Mouse (Mus musculus) CH12.LX (cell line): ENCODE measurements at regions not wholly inside any gene's neighbourhood (a gene's known extent, or its start where the extent isn't known, plus 50 kb on each side); places are given as distances from the start of the nearest gene placed in this dataset.

Experiments used
- DNase-seq: peaks from one replicate; pipeline ENCODE4 v3.0.0-alpha.2; 2013; ENCODE audit errors: extremely low read depth
- H3K27ac ChIP-seq: 2 replicates; pipeline ENCODE4 v1.5.1; 2012; ENCODE audit warnings: low read depth, mild to moderate bottlenecking, control low read depth, moderate library complexity; ENCODE audit not compliant: insufficient read depth
- H3K27me3 ChIP-seq: replicated peaks from 2 replicates; pipeline ENCODE3; 2012; ENCODE audit warnings: inconsistent platforms
- H3K36me3 ChIP-seq, 2 experiments: replicated peaks in 1 of 2; 2 replicates each; pipeline versions ENCODE3 to v1.6.1; 2012; ENCODE audit warnings: inconsistent platforms in 1 of 2, low read length in 1 of 2, mild to moderate bottlenecking in 1 of 2, mixed read lengths in 1 of 2, moderate library complexity in 1 of 2; ENCODE audit not compliant: control insufficient read depth in 1 of 2, insufficient read depth in 1 of 2
- H3K4me1 ChIP-seq, 2 experiments: 2 replicates each; pipeline ENCODE4 v1.6.1; 2012; ENCODE audit warnings: inconsistent platforms in 1 of 2, moderate library complexity in 1 of 2; ENCODE audit not compliant: insufficient read depth in 2 of 2, control insufficient read depth in 1 of 2
- H3K4me2 ChIP-seq: 2 replicates; pipeline ENCODE4 v1.6.1; 2012; ENCODE audit warnings: low read depth, mild to moderate bottlenecking, control low read depth; ENCODE audit not compliant: poor library complexity, insufficient read depth, severe bottlenecking
- H3K4me3 ChIP-seq, 3 experiments: fragments of 150-350 bp in 1 of 3; sonication (generic) in 1 of 3; replicated peaks in 1 of 3; 2 replicates each; pipeline versions ENCODE3 to v1.5.1; 2011 to 2012; ENCODE audit warnings: low read depth in 2 of 3, low read length in 2 of 3, mild to moderate bottlenecking in 2 of 3, moderate library complexity in 2 of 3, control low read depth in 1 of 3, improper control_type of control experiment in 1 of 3, inconsistent platforms in 1 of 3, mixed read lengths in 1 of 3; ENCODE audit not compliant: poor library complexity in 1 of 3
- H3K79me2 ChIP-seq: replicated peaks from 2 replicates; pipeline ENCODE4 v1.6.1; 2012; ENCODE audit warnings: mild to moderate bottlenecking, moderate library complexity; ENCODE audit not compliant: control insufficient read depth, poor library complexity, insufficient read depth, severe bottlenecking; ENCODE audit errors: extremely low read depth
- H3K9ac ChIP-seq: 2 replicates; pipeline ENCODE4 v1.6.1; 2012; ENCODE audit warnings: low read depth, mild to moderate bottlenecking, control low read depth, moderate library complexity; ENCODE audit not compliant: insufficient read depth
- H3K9me3 ChIP-seq: replicated peaks from 2 replicates; pipeline ENCODE3; 2012; ENCODE audit warnings: low read length, inconsistent platforms, mixed read lengths
- BHLHE40 ChIP-seq: IDR thresholded peaks from 2 replicates; pipeline ENCODE4 v1.6.1; 2011; ENCODE audit warnings: mild to moderate bottlenecking, low read depth, low read length, improper control_type of control experiment
- CHD1 ChIP-seq: IDR thresholded peaks from 2 replicates; pipeline ENCODE4 v1.6.1; 2012; ENCODE audit warnings: low read depth, low read length, improper control_type of control experiment, inconsistent platforms
- CHD2 ChIP-seq: IDR thresholded peaks from 2 replicates; pipeline ENCODE4 v1.6.1; 2011; ENCODE audit warnings: low read length, improper control_type of control experiment
- CTCF ChIP-seq, 2 experiments: IDR thresholded peaks in 1 of 2; conservative IDR thresholded peaks in 1 of 2; 2 replicates each; pipeline ENCODE4 v1.5.1; 2011 to 2012; ENCODE audit warnings: low read depth in 2 of 2, low read length in 2 of 2, improper control_type of control experiment in 1 of 2, inconsistent platforms in 1 of 2, mild to moderate bottlenecking in 1 of 2, moderate library complexity in 1 of 2
- GABPA ChIP-seq: IDR thresholded peaks from 2 replicates; pipeline ENCODE4 v1.6.1; 2012; ENCODE audit warnings: low read depth, low read length, improper control_type of control experiment, inconsistent platforms; ENCODE audit not compliant: insufficient replicate concordance
- HCFC1 ChIP-seq: IDR thresholded peaks from 2 replicates; pipeline ENCODE4 v1.6.1; 2012; ENCODE audit warnings: low read depth, mild to moderate bottlenecking, inconsistent platforms, low read length, improper control_type of control experiment
- JUND ChIP-seq: conservative IDR thresholded peaks from 2 replicates; pipeline ENCODE4 v1.6.1; 2011; ENCODE audit warnings: low read depth, low read length, improper control_type of control experiment
- KAT2A ChIP-seq: IDR thresholded peaks from 2 replicates; pipeline ENCODE4 v1.6.1; 2012; ENCODE audit warnings: low read length, improper control_type of control experiment, inconsistent platforms; ENCODE audit not compliant: insufficient replicate concordance
- MAX ChIP-seq: IDR thresholded peaks from 2 replicates; pipeline ENCODE4 v1.6.1; 2011; ENCODE audit warnings: low read length, improper control_type of control experiment
- MEF2A ChIP-seq: IDR thresholded peaks from 2 replicates; pipeline ENCODE4 v1.6.1; 2014; ENCODE audit warnings: low read depth, mild to moderate bottlenecking, inconsistent platforms, low read length, improper control_type of control experiment, borderline replicate concordance
- MYC ChIP-seq: IDR thresholded peaks from 2 replicates; pipeline ENCODE4 v1.6.1; 2011; ENCODE audit warnings: low read depth, mild to moderate bottlenecking, improper control_type of control experiment, low read length
- RAD21 ChIP-seq: IDR thresholded peaks from 2 replicates; pipeline ENCODE4 v1.6.1; 2011; ENCODE audit warnings: low read depth, mild to moderate bottlenecking, low read length, improper control_type of control experiment, moderate library complexity
- RCOR1 ChIP-seq: conservative IDR thresholded peaks from 2 replicates; pipeline ENCODE4 v1.6.1; 2012; ENCODE audit warnings: low read depth, mild to moderate bottlenecking, inconsistent platforms, low read length, improper control_type of control experiment
- SIN3A ChIP-seq: IDR thresholded peaks from 2 replicates; pipeline ENCODE4 v1.6.1; 2012; ENCODE audit warnings: low read length, improper control_type of control experiment, inconsistent platforms
- SMC3 ChIP-seq: IDR thresholded peaks from 2 replicates; pipeline ENCODE4 v1.6.1; 2011; ENCODE audit warnings: low read depth, low read length, improper control_type of control experiment
- UBTF ChIP-seq: IDR thresholded peaks from 2 replicates; pipeline ENCODE4 v1.6.1; 2012; ENCODE audit warnings: low read depth, mild to moderate bottlenecking, inconsistent platforms, low read length, improper control_type of control experiment, moderate library complexity
- ZC3H11A ChIP-seq: IDR thresholded peaks from 2 replicates; pipeline ENCODE4 v1.6.1; 2012; ENCODE audit warnings: low read depth, mild to moderate bottlenecking, inconsistent platforms, low read length, improper control_type of control experiment
- ZKSCAN1 ChIP-seq: IDR thresholded peaks from 2 replicates; pipeline ENCODE4 v1.6.1; 2012; ENCODE audit warnings: low read depth, inconsistent platforms, low read length, improper control_type of control experiment, borderline replicate concordance
- dilution Hi-C: fragments of 300-500 bp; cut with MboI; formaldehyde crosslinking; loops from 2 replicates; pipeline ENCODE4 v1.14.3; 2020; ENCODE audit warnings: low sequenced_read_pairs; ENCODE audit not compliant: extremely low pct_unique_long_range_greater_than_20kb, extremely low pct_ligation_motif_present
- in situ Hi-C: fragments of 300-500 bp; cut with MboI; formaldehyde crosslinking; loops from 3 replicates; pipeline ENCODE4 v1.14.3; 2019; ENCODE audit warnings: low sequenced_read_pairs, low pct_ligation_motif_present, low pct_unique_long_range_greater_than_20kb, mixed read lengths

GRCm38 (mm10) chr11:40850652-40851092 is 95.6 kb upstream of the Ccng1 start:
- H3K4me2 ChIP-seq: no peak overlapping the region
- no peaks in the 10 kb centered on the region for H3K27me3 ChIP-seq
- no peaks in the 10 kb centered on the region for H3K9me3 ChIP-seq
- in situ Hi-C loops (no loop called here), dilution Hi-C loops (no loop called here)
- H3K36me3 ChIP-seq: no peaks in the 10 kb centered on the region
- no peak overlapping the region for H3K27ac ChIP-seq
- no peaks in the 10 kb centered on the region for H3K79me2 ChIP-seq
- H3K4me1 ChIP-seq: peaks cover 0 to 3% of the 10 kb centered on the region in 2 experiments; a peak in 2 of 4 replicates
- no peak for DNase-seq
- H3K4me3 ChIP-seq: no peak overlapping the region
- no peak overlapping the region for H3K9ac ChIP-seq
- no peak for TF ChIP-seq UBTF
- no peak for TF ChIP-seq SIN3A

GRCm38 (mm10) chr11:40846586-40846985 is 91.5 kb upstream of the Ccng1 start:
- no peak for DNase-seq
- no peak overlapping the region for H3K4me3 ChIP-seq
- H3K9me3 ChIP-seq: no peaks in the 10 kb centered on the region
- H3K9ac ChIP-seq: no peak overlapping the region
- TF ChIP-seq MAX: no peak
- TF ChIP-seq BHLHE40: no peak
- TF ChIP-seq RAD21: no peak
- TF ChIP-seq ZKSCAN1: no peak
- no peak for TF ChIP-seq MEF2A
- TF ChIP-seq JUND: no peak
- no peak for TF ChIP-seq SMC3
- no peak for TF ChIP-seq RCOR1
- TF ChIP-seq MYC: no peak
- TF ChIP-seq CHD2: no peak
- no peak for TF ChIP-seq KAT2A
- TF ChIP-seq CTCF (conservative IDR thresholded peaks at IDR 0.05 in 1 of 2, IDR thresholded peaks at IDR 0.05 in 1 of 2; ENCODE audit: low read depth in 2 of 2, low read length in 2 of 2): no peak
- TF ChIP-seq HCFC1: no peak
- no peak for TF ChIP-seq ZC3H11A
- TF ChIP-seq UBTF: no peak
- TF ChIP-seq GABPA: no peak
- TF ChIP-seq CHD1: no peak
- no peaks in the 10 kb centered on the region for H3K36me3 ChIP-seq
- H3K79me2 ChIP-seq: no peaks in the 10 kb centered on the region
- no peaks in the 10 kb centered on the region for H3K4me1 ChIP-seq
- dilution Hi-C loops: no loop called here
- H3K4me2 ChIP-seq: no peak overlapping the region
- in situ Hi-C loops: no loop called here
- no peak overlapping the region for H3K27ac ChIP-seq
- no peaks in the 10 kb centered on the region for H3K27me3 ChIP-seq
